Mouse (Mus musculus): ENCODE results near the gene Usp2.

GRCm38 (mm10) chr9:44101490-44101889 is 34.7 kb downstream of the Usp2 start, which contains the start of gene Mfrp:
- no peak for TF ChIP-seq FLI1 (IDR thresholded peaks at IDR 0.05; ENCODE audit: low read length)
- TF ChIP-seq GATA1 (IDR thresholded peaks at IDR 0.05; ENCODE audit: borderline replicate concordance, low read length), result no peak
